Mouse (Mus musculus) neural tube, embryonic 11.5 days (tissue): ENCODE data around the gene Gkn2. TPM values are rescaled to one million over a fixed set of nuclear protein-coding genes. Genes with fewer than 3 reads are reported as not detected.

Experiments
- ATAC-seq: fragments of 200-750 bp; cut with Nextera tagmentation; 2 replicates; pipeline ENCODE4 v1.8.0; 2017; ENCODE audit warnings: moderate number of reproducible peaks, mild to moderate bottlenecking, moderate TSS enrichment, moderate library complexity; ENCODE audit not compliant: insufficient read depth, low FRiP score, low TSS enrichment
- DNase-seq: peaks from one replicate; pipeline ENCODE4 v3.0.0-alpha.2; 2015; ENCODE audit warnings: low spot score
- H3K27ac ChIP-seq: fragments of 300-500 bp; sonication (generic); 2 replicates; pipeline ENCODE4 v1.5.1; 2014; ENCODE audit warnings: low read depth, mild to moderate bottlenecking, low read length
- H3K27me3 ChIP-seq: fragments of 300-500 bp; sonication (generic); 2 replicates; pipeline ENCODE4 v1.6.1; 2014; ENCODE audit warnings: mild to moderate bottlenecking, low read length, mixed read lengths; ENCODE audit not compliant: control insufficient read depth, insufficient read depth
- H3K36me3 ChIP-seq: fragments of 300-500 bp; sonication (generic); 2 replicates; pipeline ENCODE4 v1.6.1; 2014; ENCODE audit warnings: mild to moderate bottlenecking, low read length, moderate library complexity, mixed read lengths; ENCODE audit not compliant: control insufficient read depth, insufficient read depth
- H3K4me1 ChIP-seq: fragments of 300-500 bp; sonication (generic); 2 replicates; pipeline ENCODE4 v1.6.1; 2014; ENCODE audit warnings: low read length, mixed read lengths; ENCODE audit not compliant: control insufficient read depth, insufficient read depth
- H3K4me2 ChIP-seq: fragments of 300-500 bp; sonication (generic); 2 replicates; pipeline ENCODE4 v1.6.1; 2014; ENCODE audit warnings: low read depth, mild to moderate bottlenecking, moderate library complexity
- H3K4me3 ChIP-seq: fragments of 300-500 bp; sonication (generic); 2 replicates; pipeline ENCODE4 v1.5.1; 2014; ENCODE audit warnings: low read depth, low read length
- H3K9ac ChIP-seq: fragments of 300-500 bp; sonication (generic); 2 replicates; pipeline ENCODE4 v1.6.1; 2014; ENCODE audit warnings: mild to moderate bottlenecking, low read length
- H3K9me3 ChIP-seq: fragments of 300-500 bp; sonication (generic); 2 replicates; pipeline ENCODE4 v1.6.1; 2016; ENCODE audit warnings: low read length; ENCODE audit not compliant: control insufficient read depth
- WGBS: fragments of 180-500 bp; shearing (Covaris S2); extraction: QIAGEN DNeasy Blood & Tissue Kit; methylation state at CpG from one replicate; pipeline ENCODE4 v1.1.7; 2014; 5-methylcytosine and 5-hydroxymethylcytosine counted together
- polyA plus RNA-seq: library from polyadenylated mRNA; unstranded; fragments of >200 nt; fragmentation: Nextera tagmentation; extraction: Ambion mirVana; gene quantifications from 2 replicates; pipeline ENCODE4 v1.2.1, GENCODE M21; 2014

Gene Gkn2
- polyA plus RNA-seq, 1 experiment from 2014 or later, result not detected

DNA sequence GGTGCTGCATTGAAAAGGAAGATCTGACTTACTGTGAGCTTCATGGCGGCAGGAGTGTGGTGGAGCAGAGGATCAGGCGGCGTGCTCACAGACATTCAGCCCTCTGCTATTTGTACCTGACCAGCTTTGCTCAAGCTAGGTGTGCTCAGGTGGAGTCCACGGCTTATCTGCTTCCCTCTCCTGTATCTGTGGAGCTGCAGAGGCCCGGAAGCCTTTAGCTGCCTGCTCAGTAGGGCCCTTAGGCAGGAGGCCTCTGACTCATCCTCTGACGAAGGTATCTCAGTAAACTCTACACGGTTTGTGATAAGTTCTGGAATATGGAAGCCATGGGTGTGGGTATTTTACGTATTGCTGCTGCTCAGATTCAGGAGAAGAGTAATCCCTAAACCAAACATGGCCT lies 22.3 kb upstream of the Gkn2 start, which contains the start of gene Gkn1:
Gene Gkn1, minus strand, starts transcription at position 114 of the 400 bp plus-strand sequence.
- 90% methylated on average over 8 of the region's 8 CpGs for WGBS
- no peak for DNase-seq
- no peaks in the 10 kb centered on the region for H3K36me3 ChIP-seq
- no peak within 1 kb of the TSS for H3K9ac ChIP-seq
- ATAC-seq, result no peak
- H3K4me1 ChIP-seq, result no peaks in the 10 kb centered on the region
- H3K27ac ChIP-seq, result no peak within 1 kb of the TSS
- H3K4me3 ChIP-seq, result no peak within 1 kb of the TSS
- no peaks in the 10 kb centered on the region for H3K27me3 ChIP-seq
- no peak within 1 kb of the TSS for H3K4me2 ChIP-seq
- no peaks in the 10 kb centered on the region for H3K9me3 ChIP-seq

DNA sequence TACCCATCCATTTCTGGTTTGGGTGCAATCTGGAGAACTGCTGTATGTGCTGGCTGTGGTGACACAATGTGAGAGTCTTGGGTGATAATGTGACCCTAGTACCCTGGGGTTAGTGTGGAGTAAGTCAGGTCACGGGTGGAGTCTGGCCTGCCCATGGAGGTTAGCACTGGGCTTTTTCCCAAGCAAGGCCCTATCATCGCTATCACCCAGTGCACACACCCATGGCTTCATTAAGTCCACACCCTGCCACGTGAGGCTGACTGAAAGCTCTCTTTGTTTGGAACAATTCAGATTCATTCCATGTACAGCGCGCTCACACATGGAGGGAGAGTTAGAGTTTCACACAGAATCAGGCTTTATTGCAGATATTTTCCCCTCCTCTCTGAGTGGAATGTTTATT lies 18.7 kb upstream of the Gkn2 start:
- 82% methylated on average over 5 of the region's 5 CpGs for WGBS
- DNase-seq (no peak), ATAC-seq (no peak)
- Histone ChIP-seq H3K4me3 (no peak overlapping the region), H3K27me3 (no peaks in the 10 kb centered on the region), H3K9me3 (no peaks in the 10 kb centered on the region), H3K36me3 (no peaks in the 10 kb centered on the region), H3K4me1 (no peaks in the 10 kb centered on the region), H3K4me2 (no peak overlapping the region), H3K9ac (no peak overlapping the region), H3K27ac (no peak overlapping the region)

DNA sequence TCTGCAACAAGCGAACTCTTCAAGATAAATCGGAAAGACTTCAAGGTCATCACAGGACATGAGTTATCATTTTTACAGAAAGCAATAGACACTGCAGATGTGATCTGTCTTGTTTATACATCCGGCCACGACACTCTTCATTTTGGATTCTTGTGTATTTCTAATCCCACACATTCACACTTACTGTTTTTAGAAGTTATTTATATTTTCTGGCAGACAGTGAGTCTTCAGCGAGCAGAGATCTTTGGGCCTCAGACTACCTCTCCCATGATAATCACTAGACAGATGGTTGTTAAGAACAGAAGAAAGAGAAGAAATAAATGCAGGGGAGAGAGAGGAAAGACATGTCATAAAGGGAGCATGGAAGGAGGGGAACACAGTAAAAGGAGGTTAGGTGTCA lies 3.9 kb upstream of the Gkn2 start:
- ATAC-seq (no peak), DNase-seq (no peak)
- Histone ChIP-seq H3K36me3 (no peaks in the 10 kb centered on the region), H3K27ac (no peak overlapping the region), H3K4me1 (no peaks in the 10 kb centered on the region), H3K9me3 (no peaks in the 10 kb centered on the region), H3K27me3 (no peaks in the 10 kb centered on the region), H3K4me3 (no peak overlapping the region), H3K4me2 (no peak overlapping the region), H3K9ac (no peak overlapping the region)
- 91% methylated on average over 5 of the region's 5 CpGs for WGBS

DNA sequence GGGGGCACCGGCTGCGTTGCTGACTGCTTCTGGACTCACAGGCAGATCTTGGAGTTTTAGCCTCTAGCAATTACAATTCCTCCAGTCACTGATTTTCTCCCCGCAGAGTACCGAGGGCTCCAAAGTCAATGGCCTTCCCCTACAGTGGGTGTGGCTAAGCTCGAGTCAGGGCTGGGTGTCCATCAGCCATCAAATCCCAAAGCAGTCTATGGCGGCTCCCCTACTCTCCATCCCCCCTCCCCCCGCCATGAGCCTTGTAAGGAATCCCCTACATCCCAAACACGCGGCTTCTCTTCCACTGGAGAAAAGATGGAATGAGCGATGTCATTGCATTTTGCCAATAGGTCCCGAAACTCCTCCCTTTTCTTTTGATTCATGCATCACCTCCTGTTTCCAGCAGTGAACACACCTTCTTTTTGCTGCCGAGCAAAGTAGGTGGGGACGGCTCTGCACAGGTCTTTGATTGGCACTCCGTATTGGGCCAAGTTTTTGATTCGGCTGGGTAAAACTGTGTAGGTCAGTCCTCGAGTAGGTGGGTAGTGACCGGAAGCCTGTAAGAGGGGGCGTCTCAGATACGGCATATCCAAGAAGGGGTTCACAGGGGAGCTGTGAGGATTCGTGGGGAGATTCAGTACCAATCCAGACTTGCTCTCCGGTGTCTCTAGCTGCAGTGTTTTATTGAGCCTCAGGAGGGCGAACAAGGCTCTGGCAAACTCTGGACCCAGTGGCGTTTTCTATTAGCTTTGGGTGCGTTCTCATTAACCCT lies 11.0 kb downstream of the Gkn2 start:
- 15% methylated on average over 24 of the region's 24 CpGs for WGBS

DNA sequence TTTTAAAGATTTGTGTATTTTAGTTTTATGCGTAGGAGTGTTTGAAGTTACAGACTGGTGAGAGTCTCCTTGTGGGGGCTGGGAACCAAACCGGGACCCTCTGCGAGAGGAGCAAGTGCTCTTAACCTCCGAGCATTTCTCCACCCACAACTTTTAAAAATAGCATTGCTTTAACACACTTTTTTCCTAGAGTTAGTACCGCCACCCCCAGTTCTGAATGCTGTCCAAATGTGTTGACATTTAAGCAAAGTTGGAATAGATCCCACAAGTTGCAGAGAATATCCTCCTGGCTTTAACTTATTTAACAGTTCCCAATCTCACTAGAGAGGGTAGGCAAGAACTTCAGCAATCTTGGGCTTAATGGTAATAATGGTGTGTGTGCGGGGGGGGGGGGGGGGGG lies 11.6 kb downstream of the Gkn2 start:
- Histone ChIP-seq H3K4me2 (no peak overlapping the region), H3K36me3 (no peaks in the 10 kb centered on the region), H3K9ac (no peak overlapping the region), H3K9me3 (no peaks in the 10 kb centered on the region), H3K4me1 (no peaks in the 10 kb centered on the region; the same call in 1 of the 2 replicates), H3K27me3 (no peaks in the 10 kb centered on the region), H3K27ac (no peak overlapping the region), H3K4me3 (no peak overlapping the region)
- no peak for ATAC-seq
- WGBS, result 64% methylated on average over 5 of the region's 6 CpGs
- no peak for DNase-seq

More for the DNA sequence above, 11.0 kb downstream of the Gkn2 start:
- H3K9ac ChIP-seq, result no peak overlapping the region
- H3K4me2 ChIP-seq, result peak overlapping the region; percentile 40
- no peaks in the 10 kb centered on the region for H3K36me3 ChIP-seq
- H3K4me3 ChIP-seq, result no peak overlapping the region
- H3K27me3 ChIP-seq, result no peaks in the 10 kb centered on the region
- ATAC-seq, result no peak
- H3K9me3 ChIP-seq, result no peaks in the 10 kb centered on the region
- H3K4me1 ChIP-seq, result no peaks in the 10 kb centered on the region; the same call in 1 of the 2 replicates
- H3K27ac ChIP-seq, result no peak overlapping the region
- DNase-seq, result peak; percentile 35

DNA sequence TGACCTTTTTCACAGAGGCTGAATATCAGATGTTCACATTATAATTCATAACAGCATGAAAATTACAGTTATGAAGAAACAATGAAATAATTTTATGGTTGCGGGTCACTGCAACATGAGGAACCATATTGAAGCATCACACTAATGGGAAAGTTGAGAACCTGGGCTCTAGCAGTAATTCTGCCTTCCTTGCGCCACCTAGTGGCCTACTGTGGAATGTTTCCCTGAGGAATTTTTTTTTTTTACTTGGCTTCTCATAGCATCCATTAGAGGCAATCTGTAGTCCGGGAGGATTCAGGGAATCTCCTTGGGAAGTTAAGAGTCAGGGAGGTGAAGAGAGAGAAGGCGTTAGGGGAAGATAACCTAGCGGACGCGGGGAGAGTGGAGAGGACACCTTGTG lies 13.0 kb downstream of the Gkn2 start:
- no peaks in the 10 kb centered on the region for H3K27me3 ChIP-seq
- no peak for ATAC-seq

DNA sequence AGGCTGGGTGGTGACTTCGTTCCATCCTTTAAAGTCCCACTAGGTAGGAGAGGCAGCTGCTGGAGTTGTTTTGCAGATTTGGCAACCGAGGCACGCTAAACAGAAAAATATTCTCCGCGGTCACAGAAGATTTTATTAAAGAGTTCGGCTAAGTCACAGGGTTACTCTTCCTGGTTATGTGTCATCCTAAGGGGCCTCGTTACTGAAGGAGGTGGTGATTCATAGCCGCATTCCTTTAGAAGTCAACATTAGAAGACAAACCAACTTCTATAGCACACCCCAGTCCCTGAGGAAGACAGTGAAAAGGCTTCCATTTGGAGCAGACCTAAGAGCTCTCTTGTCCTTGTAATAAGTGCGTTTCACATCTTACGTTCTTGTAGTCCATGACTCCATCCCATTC lies 13.5 kb downstream of the Gkn2 start:
- no peak overlapping the region for H3K4me3 ChIP-seq
- no peaks in the 10 kb centered on the region for H3K27me3 ChIP-seq
- H3K4me2 ChIP-seq, result no peak overlapping the region
- DNase-seq (no peak), ATAC-seq (no peak)
- H3K9me3 ChIP-seq, result no peaks in the 10 kb centered on the region
- no peaks in the 10 kb centered on the region; the same call in 1 of the 2 replicates for H3K4me1 ChIP-seq
- H3K9ac ChIP-seq, result no peak overlapping the region
- WGBS, result 87% methylated on average over 10 of the region's 10 CpGs
- no peaks in the 10 kb centered on the region for H3K36me3 ChIP-seq
- no peak overlapping the region for H3K27ac ChIP-seq

More for the DNA sequence above, 13.0 kb downstream of the Gkn2 start:
- WGBS, result 18% methylated on average over 7 of the region's 7 CpGs
- H3K27ac ChIP-seq, result no peak overlapping the region
- H3K4me3 ChIP-seq, result no peak overlapping the region
- H3K36me3 ChIP-seq, result no peaks in the 10 kb centered on the region
- DNase-seq, result peak; percentile 75
- no peaks in the 10 kb centered on the region; the same call in 1 of the 2 replicates for H3K4me1 ChIP-seq
- no peak overlapping the region for H3K9ac ChIP-seq
- H3K9me3 ChIP-seq, result no peaks in the 10 kb centered on the region
- H3K4me2 ChIP-seq, result no peak overlapping the region

DNA sequence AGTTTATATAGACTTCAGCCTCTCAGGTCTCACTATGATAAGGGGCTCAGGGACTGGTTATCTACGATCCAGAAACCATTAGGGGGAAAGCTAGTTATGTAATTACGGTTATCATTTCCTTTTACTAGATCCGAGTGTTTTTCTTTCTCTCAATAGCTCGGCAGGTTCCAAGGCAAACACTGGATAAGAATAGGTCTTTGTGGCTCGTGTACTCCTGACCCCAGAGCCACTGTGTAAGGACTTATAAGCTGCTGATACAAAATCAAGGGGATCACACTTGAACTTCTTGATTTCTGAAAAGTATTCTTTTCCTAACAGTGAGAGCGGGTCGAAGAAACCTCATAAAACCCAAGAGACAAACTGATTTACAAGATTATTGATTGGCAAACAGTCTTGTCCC lies 15.7 kb downstream of the Gkn2 start, which contains the start of gene Gkn3:
Gene Gkn3, minus strand, starts transcription at position 59 of the 400 bp plus-strand sequence.
- ATAC-seq, result no peak
- no peak within 1 kb of the TSS for H3K27ac ChIP-seq

DNA sequence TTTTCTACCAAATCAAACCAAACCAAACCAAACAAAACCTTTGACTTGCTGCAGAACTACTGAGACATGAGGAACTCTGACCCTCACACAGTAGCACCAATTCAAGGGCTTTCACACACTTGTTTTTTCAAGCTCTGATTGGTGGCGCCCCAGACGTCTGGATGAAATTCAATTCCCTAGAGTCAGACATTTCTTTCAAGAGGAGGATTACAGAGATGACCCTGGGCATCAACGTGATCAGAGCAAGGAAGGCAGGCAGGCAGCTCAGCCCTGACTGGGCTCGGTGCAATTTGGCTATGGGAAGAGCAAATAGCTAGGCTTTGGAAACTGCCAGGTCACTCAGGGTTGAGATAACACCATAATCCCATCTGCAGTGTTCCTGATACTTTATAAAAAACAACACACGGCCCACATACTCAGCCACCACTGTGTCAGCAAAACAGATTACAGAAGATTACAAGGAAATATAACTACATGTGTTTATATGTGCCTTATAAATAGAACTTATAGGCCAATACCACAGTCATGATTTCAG lies 16.4 kb downstream of the Gkn2 start:
- Histone ChIP-seq H3K36me3 (no peaks in the 10 kb centered on the region), H3K4me1 (no peaks in the 10 kb centered on the region), H3K27me3 (no peaks in the 10 kb centered on the region), H3K4me3 (no peak overlapping the region), H3K27ac (no peak overlapping the region), H3K9ac (no peak overlapping the region), H3K4me2 (no peak overlapping the region), H3K9me3 (no peaks in the 10 kb centered on the region)
- 34% methylated on average over 5 of the region's 5 CpGs for WGBS
- no peak for DNase-seq
- ATAC-seq, result no peak

More for the DNA sequence above, 15.7 kb downstream of the Gkn2 start, which contains the start of gene Gkn3:
- Histone ChIP-seq H3K4me1 (no peaks in the 10 kb centered on the region; the same call in 1 of the 2 replicates), H3K9ac (no peak within 1 kb of the TSS), H3K36me3 (no peaks in the 10 kb centered on the region), H3K9me3 (no peaks in the 10 kb centered on the region), H3K4me3 (no peak within 1 kb of the TSS), H3K27me3 (no peaks in the 10 kb centered on the region), H3K4me2 (no peak within 1 kb of the TSS)
- 63% methylated on average over 7 of the region's 7 CpGs for WGBS
- no peak for DNase-seq
